Mouse (Mus musculus) c-Kit-positive CD71-positive TER-119-negative erythroid progenitor cells, embryonic 14.5 days (primary cell): ENCODE measurements at regions not wholly inside any gene's neighbourhood (a gene's known extent, or its start where the extent isn't known, plus 50 kb on each side); places are given as distances from the start of the nearest gene placed in this dataset.

Experiments
- DNase-seq: peaks from one replicate; pipeline ENCODE4 v3.0.0-alpha.2; 2013; ENCODE audit warnings: low read depth

GRCm38 (mm10) chr19:6644871-6645270, 102.0 kb upstream of the Slc22a12 start:
- no peak for DNase-seq

GRCm38 (mm10) chr19:6639681-6640080, 96.8 kb upstream of the Slc22a12 start:
- no peak for DNase-seq

DNA sequence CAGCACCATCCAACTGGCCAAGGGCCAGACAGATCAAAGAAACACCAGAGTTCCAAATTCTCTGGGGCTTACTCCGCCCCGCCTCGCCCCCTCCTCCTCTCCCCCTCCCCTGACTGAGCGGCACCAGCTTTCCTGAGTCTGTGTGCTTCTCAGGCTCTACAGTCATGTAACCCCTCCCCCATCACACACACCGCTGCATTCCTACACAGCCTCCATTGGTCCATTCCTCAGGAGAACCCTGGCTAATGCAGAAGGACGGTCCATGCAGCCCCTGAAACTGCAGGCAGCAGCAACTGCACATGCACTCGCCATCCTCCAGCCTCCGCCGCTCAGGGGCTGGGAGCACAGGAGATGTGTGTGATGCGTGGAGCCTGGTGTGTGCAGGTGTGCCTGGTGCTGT, 90.6 kb upstream of the Slc22a12 start:
- DNase-seq, result no peak

- no peak for DNase-seq
These were observed 89.0 kb upstream of the Slc22a12 start for GRCm38 (mm10) chr19:6631817-6632216.

DNA sequence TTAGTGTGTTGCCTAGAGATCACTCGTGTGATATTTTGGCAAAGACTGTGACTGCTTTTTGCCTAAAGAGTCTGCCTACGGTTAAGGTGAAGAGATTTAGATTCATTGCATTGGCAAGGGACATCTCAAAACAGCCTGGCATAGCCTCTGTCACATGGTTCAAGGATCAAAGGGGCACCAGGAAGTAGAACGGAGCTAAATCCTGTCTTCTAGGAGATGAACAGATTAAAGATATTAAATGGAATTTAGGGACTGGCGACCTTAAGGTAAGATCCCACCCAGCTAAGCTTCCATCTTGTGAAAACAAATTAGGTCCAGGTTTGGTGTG, 87.7 kb upstream of the Slc22a12 start:
- no peak for DNase-seq

- DNase-seq, result no peak
These were observed 87.2 kb upstream of the Slc22a12 start for GRCm38 (mm10) chr19:6629911-6630612.

GRCm38 (mm10) chr19:6625574-6625973, 82.7 kb upstream of the Slc22a12 start:
- no peak for DNase-seq

GRCm38 (mm10) chr19:6621023-6621422, 78.2 kb upstream of the Slc22a12 start:
- DNase-seq, result no peak

GRCm38 (mm10) chr19:6619546-6619945, 76.7 kb upstream of the Slc22a12 start:
- no peak for DNase-seq

DNA sequence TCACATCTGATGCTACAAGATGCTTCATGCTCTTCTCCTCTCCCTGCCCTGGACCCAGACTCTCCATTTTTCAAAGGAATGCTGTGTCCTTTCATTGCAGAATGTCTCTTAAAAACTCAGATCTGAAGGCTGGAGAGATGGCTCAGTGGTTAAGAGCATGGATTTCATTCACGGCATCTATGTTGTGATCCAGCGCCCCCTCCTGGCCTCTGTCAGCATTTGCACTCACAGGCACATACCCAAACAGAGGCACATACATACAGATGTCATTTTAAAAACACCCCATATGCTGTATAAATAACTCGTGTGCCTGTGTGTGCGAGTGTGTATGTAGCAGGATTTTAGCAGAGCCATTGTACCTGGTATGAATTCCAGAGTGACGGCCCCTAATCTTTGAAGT, 73.8 kb upstream of the Slc22a12 start:
- no peak for DNase-seq

GRCm38 (mm10) chr19:6612441-6612840, 69.6 kb upstream of the Slc22a12 start:
- no peak for DNase-seq

GRCm38 (mm10) chr19:6611921-6612320, 69.1 kb upstream of the Slc22a12 start:
- DNase-seq, result no peak

DNA sequence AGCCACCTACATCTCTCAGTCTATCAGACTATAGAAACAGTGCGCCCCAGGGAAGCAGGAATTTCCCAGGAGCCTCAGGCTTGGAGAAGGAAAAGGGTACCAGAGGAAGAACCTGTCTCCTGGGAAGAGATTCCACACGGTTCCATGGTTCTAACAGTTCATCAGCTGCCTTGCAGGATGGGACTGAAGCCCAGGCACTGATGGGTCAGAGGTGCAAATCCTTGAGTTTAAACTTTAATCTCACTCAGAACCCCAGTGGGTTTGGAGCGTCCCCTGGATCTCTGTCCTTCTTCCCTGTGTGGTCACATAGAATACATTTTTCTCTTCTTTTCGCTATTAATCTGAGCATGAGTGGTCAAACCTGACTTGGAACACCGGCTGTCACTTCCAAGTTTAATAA, 67.9 kb upstream of the Slc22a12 start:
- DNase-seq, result no peak

GRCm38 (mm10) chr19:6610051-6610450, 67.2 kb upstream of the Slc22a12 start:
- DNase-seq, result no peak

DNA sequence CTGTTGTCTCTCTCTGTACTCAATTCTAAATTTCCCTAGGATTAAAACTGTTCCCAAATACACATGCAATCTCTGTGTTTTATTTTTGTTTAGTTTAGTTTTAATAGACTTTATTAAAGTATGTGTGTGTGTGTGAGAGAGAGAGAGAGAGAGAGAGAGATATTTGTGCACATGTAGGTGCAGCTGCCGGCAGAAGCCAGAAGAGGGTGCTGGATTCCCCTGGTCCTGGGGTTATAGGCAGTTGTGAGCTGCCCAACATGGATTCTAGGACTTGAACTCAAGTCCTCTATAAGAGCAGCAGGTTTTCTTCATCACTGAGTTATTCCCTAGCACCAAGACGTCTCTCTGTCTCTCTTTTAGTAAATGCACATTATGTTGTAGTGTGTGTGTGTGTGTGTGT, 64.7 kb upstream of the Slc22a12 start:
- DNase-seq, result no peak

- DNase-seq, result no peak
These were observed 63.8 kb upstream of the Slc22a12 start for GRCm38 (mm10) chr19:6606667-6607066.

GRCm38 (mm10) chr19:6604702-6605101, 61.9 kb upstream of the Slc22a12 start:
- DNase-seq, result no peak

DNA sequence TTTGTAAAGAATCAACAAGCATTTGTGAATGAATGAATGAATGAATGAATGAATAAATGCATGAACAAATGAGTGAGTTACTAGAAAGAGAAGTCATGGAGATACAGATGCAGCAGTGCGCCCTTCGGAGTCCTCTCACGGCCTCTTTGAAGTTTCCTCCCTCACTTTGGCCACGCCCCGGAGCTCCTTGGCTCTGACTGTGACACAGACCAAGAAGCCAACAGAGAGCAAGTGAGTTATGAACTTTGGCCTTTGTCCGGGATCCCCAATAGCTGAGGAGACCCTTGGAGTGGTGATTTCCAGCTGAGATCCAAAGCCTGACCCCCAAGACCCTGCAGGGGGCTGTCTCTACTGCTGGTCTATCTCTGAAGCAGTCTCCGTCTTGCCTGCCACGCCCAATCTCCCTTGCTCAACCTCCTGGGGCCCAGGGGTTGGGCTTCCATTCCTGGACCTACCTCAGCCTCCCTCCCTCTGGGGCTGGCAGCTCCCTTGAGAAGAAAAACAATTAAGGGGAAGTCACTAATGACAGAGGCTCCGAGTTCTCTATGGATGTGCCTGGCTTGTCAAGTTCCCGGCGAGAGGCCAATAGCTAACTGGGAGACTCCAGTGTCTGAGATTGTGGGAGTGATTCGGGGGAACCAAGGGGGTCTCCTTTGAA, 58.2 kb upstream of the Slc22a12 start:
- no peak for DNase-seq

DNA sequence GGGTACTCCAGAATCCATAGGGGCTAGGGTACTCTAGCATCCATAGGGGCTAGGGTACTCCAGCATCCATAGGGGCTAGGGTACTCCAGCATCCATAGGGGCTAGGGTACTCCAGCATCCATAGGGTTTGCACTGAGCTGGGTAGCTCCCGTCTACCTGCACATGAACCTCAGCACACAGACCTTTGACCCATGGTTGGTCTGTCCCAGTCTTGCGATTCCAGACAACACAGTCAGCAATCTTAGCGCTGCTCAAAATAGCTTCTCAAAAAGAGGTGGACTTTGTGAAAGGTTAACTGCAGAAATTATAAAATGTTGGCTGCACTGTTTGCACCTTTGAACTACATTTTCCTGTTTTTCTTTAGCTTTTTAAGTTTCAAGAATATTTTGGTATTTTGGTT, 56.4 kb upstream of the Slc22a12 start:
- DNase-seq, result no peak

DNA sequence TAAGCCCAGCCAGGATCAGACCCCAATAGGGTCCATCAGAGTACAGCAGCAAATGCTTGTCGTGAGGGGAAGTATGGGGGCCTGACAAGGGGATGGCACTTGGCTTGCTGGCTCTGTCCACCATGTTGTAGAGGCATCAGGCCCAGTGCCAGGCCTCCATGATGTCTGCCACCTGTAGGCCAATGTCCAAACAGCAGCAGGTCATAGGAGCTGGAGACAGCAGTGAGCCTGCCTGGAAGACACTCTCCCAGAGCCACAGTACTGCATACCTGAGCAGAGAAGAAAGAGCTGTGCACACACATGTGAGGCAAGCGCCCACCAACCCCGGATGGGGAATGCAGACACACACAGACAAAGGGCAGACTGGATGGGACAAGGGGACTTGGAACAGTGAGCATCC, 55.4 kb upstream of the Slc22a12 start:
- no peak for DNase-seq

- no peak for DNase-seq
These were observed 53.0 kb upstream of the Slc22a12 start for GRCm38 (mm10) chr19:6595801-6596200.
